1 mouse cellular context compared by ENCODE assay signal in genomic region chr15:78450419-78450768, GRCm38 (mm10).
TF ChIP-seq lines count a peak whose summit lies in the region.

No protein-coding gene starts in this region.

TF ChIP-seq in myocyte, 11 proteins besides CTCF, POLR2A, EP300 and RAD21 (continued from another document):
- TF ChIP-seq REST (IDR thresholded peaks at IDR 0.05; ENCODE audit: insufficient read depth, insufficient read length): no peak
